Mouse (Mus musculus) intestine, embryonic 14.5 days (tissue): ENCODE data around the gene Eya3. TPM values are rescaled to one million over a fixed set of nuclear protein-coding genes. Genes with fewer than 3 reads are reported as not detected.
"Not testable (repeated sequence)": the region's sequence is repeated elsewhere in the genome, so short reads cannot be mapped to it uniquely, and the experiment has no call there.

ENCODE experiments used
- ATAC-seq: fragments of 200-750 bp; cut with Nextera tagmentation; replicated peaks from 2 replicates; pipeline ENCODE4 v1.8.0; 2017; ENCODE audit warnings: low read depth, moderate number of reproducible peaks, moderate TSS enrichment, moderate library complexity; ENCODE audit not compliant: low FRiP score, low TSS enrichment
- DNase-seq: peaks from one replicate; pipeline ENCODE4 v3.0.0-alpha.2; 2018; ENCODE audit warnings: low spot score
- H3K27ac ChIP-seq: fragments of 300-500 bp; sonication (generic); 2 replicates; pipeline ENCODE4 v1.5.1; 2014; ENCODE audit warnings: low read depth, mild to moderate bottlenecking, control low read depth
- H3K27me3 ChIP-seq: fragments of 300-500 bp; sonication (generic); replicated peaks from 2 replicates; pipeline ENCODE4 v1.6.1; 2014; ENCODE audit warnings: low read length, control low read depth; ENCODE audit not compliant: control insufficient read depth, insufficient read depth
- H3K36me3 ChIP-seq: fragments of 300-500 bp; sonication (generic); 2 replicates; pipeline ENCODE4 v1.6.1; 2014; ENCODE audit warnings: low read length, control low read depth; ENCODE audit not compliant: control insufficient read depth, insufficient read depth
- H3K4me1 ChIP-seq: fragments of 300-500 bp; sonication (generic); replicated peaks from 2 replicates; pipeline ENCODE4 v1.6.1; 2014; ENCODE audit warnings: low read length, control low read depth, mixed read lengths; ENCODE audit not compliant: control insufficient read depth, insufficient read depth
- H3K4me2 ChIP-seq: fragments of 300-500 bp; sonication (generic); 2 replicates; pipeline ENCODE4 v1.6.1; 2014; ENCODE audit warnings: low read length
- H3K4me3 ChIP-seq: fragments of 300-500 bp; sonication (generic); 2 replicates; pipeline ENCODE4 v1.5.1; 2014; ENCODE audit warnings: low read depth, low read length, control low read depth, mixed read lengths
- H3K9ac ChIP-seq: fragments of 300-500 bp; sonication (generic); 2 replicates; pipeline ENCODE4 v1.6.1; 2014; ENCODE audit warnings: mild to moderate bottlenecking, low read length
- H3K9me3 ChIP-seq: fragments of 300-500 bp; sonication (generic); 2 replicates; pipeline ENCODE4 v1.6.1; 2016; ENCODE audit warnings: low read length, control low read depth; ENCODE audit not compliant: control insufficient read depth
- WGBS: fragments of 180-500 bp; shearing (Covaris S2); extraction: QIAGEN DNeasy Blood & Tissue Kit; methylation state at CpG from one replicate; pipeline ENCODE4 v1.1.7; 2014; 5-methylcytosine and 5-hydroxymethylcytosine counted together
- polyA plus RNA-seq: library from polyadenylated mRNA; unstranded; fragments of >200 nt; fragmentation: Nextera tagmentation; extraction: Ambion mirVana; gene quantifications from 2 replicates; pipeline ENCODE4 v1.2.1, GENCODE M21; 2014

Gene Eya3
- polyA plus RNA-seq, 1 experiment from 2014 or later = 28.1 TPM

GRCm38 (mm10) chr4:132756974-132757373 lies 118.2 kb downstream of the Eya3 start, which contains the start of gene Smpdl3b:
Gene Smpdl3b, minus strand, starts transcription at chr4:132757252.
- DNase-seq = peak; percentile 79
- WGBS = 2% methylated on average over 22 of the region's 22 CpGs
- H3K27me3 ChIP-seq = peaks cover 4% of the 10 kb centered on the region; the same call in 1 of the 2 replicates
- no peaks in the 10 kb centered on the region for H3K4me1 ChIP-seq
- H3K27ac ChIP-seq = no peak within 1 kb of the TSS
- ATAC-seq = peak; percentile 71
- no peaks in the 10 kb centered on the region for H3K36me3 ChIP-seq
- H3K9ac ChIP-seq = peak within 1 kb of the TSS; percentile 38
- peak within 1 kb of the TSS; percentile 87 for H3K4me2 ChIP-seq
- H3K4me3 ChIP-seq = peak within 1 kb of the TSS; percentile 38
- no peaks in the 10 kb centered on the region for H3K9me3 ChIP-seq

- no peak overlapping the region for H3K4me3 ChIP-seq
- H3K36me3 ChIP-seq = no peaks in the 10 kb centered on the region
- no peaks in the 10 kb centered on the region for H3K4me1 ChIP-seq
- no peak overlapping the region for H3K27ac ChIP-seq
- DNase-seq (no peak), ATAC-seq (no peak)
- WGBS = 72% methylated on average over 7 of the region's 7 CpGs
- H3K9ac ChIP-seq = no peak overlapping the region
- H3K27me3 ChIP-seq = peaks cover 4% of the 10 kb centered on the region; the same call in 1 of the 2 replicates
- no peaks in the 10 kb centered on the region for H3K9me3 ChIP-seq
- H3K4me2 ChIP-seq = no peak overlapping the region
Observed at GRCm38 (mm10) chr4:132757633-132758351, 119.0 kb downstream of the Eya3 start.

DNA sequence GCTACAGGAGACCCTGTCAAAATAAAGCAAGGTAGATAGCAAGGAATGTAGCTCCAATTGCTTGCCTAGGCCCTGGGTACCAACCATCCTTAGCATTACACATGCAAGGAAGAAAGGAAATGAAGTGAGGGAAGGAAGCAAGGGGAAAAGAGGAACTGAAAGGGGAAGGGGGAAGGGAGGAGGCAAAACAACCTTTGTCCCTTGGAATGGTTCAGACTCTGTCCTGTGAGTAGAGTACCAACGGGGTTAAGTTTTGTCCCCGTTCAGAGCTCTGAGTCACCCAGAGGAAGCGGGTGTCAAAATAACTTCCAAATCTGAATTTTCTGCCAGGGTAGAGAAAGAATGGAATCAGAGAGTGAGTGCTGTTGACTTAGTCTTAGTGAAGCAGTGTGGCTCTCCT lies 121.5 kb downstream of the Eya3 start:
- Histone ChIP-seq H3K4me3 (no peak overlapping the region), H3K36me3 (no peaks in the 10 kb centered on the region), H3K27ac (no peak overlapping the region), H3K4me2 (no peak overlapping the region), H3K4me1 (no peaks in the 10 kb centered on the region), H3K27me3 (peaks cover 4% of the 10 kb centered on the region; the same call in 1 of the 2 replicates), H3K9me3 (no peaks in the 10 kb centered on the region), H3K9ac (no peak overlapping the region)
- no peak for ATAC-seq
- DNase-seq = no peak
- WGBS = 49% methylated on average over 3 of the region's 3 CpGs

- Histone ChIP-seq H3K9ac (no peak overlapping the region), H3K27ac (no peak overlapping the region)
- no peak for ATAC-seq
Observed at GRCm38 (mm10) chr4:132762602-132763001, 123.8 kb downstream of the Eya3 start.

DNA sequence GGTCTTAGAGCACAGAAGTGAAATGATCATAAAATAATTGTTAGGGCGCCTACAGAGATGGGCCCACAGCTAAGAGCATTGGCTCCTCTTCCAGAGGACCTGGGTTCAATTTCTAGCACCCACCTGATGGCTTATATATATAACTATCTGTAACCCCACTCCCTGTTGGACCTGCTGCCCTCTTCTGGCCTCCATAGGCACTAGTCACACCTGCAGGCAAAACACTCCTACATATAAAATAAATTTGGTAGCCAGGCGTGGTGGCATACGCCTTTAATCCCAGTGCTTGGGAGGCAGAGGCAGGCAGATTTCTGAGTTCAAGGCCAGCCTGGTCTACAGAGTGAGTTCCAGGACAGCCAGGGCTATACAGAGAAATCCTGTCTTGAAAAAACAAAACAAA lies 124.3 kb downstream of the Eya3 start:
- not testable (repeated sequence) for H3K4me2 ChIP-seq, H3K27ac ChIP-seq, H3K9ac ChIP-seq, DNase-seq, H3K4me1 ChIP-seq, H3K36me3 ChIP-seq, ATAC-seq, H3K4me3 ChIP-seq, H3K27me3 ChIP-seq, H3K9me3 ChIP-seq
- 85% methylated on average over 3 of the region's 3 CpGs for WGBS

More at GRCm38 (mm10) chr4:132762602-132763001, 123.8 kb downstream of the Eya3 start:
- no peak overlapping the region for H3K4me3 ChIP-seq
- no peak overlapping the region for H3K4me2 ChIP-seq
- H3K36me3 ChIP-seq = no peaks in the 10 kb centered on the region
- H3K27me3 ChIP-seq = 0 out of 2 replicates have a peak, but pooled peaks cover 4% of the 10 kb centered on the region
- H3K4me1 ChIP-seq = no peaks in the 10 kb centered on the region
- H3K9me3 ChIP-seq = no peaks in the 10 kb centered on the region
- WGBS = 64% methylated on average over 6 of the region's 6 CpGs
- no peak for DNase-seq

DNA sequence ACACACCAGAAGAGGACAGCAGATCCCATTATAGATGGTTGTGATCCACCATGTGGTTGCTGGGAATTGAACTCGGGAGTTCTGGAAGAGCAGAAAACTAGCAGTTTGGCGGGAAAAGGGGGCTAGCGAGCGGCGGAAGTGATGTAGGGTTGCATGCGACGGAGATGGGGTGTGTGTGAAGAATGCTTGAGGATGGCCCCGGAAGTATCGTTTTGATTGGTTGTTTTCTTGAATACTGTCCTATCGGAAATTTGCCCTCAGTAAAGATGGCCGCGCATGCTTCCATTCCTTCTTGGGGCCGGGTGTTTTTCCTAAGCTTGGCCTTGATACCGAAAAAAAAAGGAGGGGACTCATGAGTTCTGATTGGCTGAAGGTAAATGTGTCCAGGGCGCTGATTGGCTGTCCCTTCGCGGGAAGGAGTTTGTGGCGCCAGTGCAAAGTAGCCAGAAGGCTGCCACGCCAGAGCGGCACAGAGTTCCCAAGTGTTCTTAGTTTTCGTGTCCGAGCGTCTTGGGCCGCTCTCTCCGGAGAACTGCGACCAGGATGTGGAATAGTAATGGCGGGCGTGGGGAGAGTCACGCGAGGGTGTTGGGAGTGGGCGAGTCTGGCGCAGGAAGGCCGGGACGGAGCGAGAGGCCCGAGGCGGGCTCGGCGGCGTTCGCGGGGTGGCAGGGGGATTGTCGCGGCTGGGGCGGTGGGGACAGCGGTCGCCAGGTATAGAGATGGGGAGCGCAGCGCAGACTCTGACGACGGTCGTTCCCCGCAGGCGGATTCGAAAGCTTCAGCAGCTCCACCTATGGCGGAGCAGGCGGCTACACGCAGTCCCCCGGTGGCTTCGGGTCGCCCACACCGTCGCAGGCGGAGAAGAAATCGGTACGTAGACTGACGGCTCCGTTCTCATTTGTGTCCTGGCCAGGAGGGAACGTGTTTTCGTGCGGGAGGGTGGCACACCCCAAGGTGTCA lies 129.4 kb downstream of the Eya3 start, which contains the start of gene Rpa2:
Gene Rpa2 (plus strand): TSS at position 419 of the 963 bp plus-strand sequence.
- ATAC-seq = peak; percentile 95
- WGBS = under 1% methylated on average over 71 of the region's 71 CpGs
- H3K36me3 ChIP-seq = peaks cover 31% of the 10 kb centered on the region
- H3K4me2 ChIP-seq = peak within 1 kb of the TSS; percentile 70
- peak within 1 kb of the TSS; percentile 77 for H3K27ac ChIP-seq
- H3K27me3 ChIP-seq = no peaks in the 10 kb centered on the region
- H3K4me1 ChIP-seq = no peaks in the 10 kb centered on the region; the same call in 1 of the 2 replicates
- no peaks in the 10 kb centered on the region for H3K9me3 ChIP-seq
- peak; percentile 99 for DNase-seq
- peak within 1 kb of the TSS; percentile 83 for H3K4me3 ChIP-seq
- peak within 1 kb of the TSS; percentile 82 for H3K9ac ChIP-seq

DNA sequence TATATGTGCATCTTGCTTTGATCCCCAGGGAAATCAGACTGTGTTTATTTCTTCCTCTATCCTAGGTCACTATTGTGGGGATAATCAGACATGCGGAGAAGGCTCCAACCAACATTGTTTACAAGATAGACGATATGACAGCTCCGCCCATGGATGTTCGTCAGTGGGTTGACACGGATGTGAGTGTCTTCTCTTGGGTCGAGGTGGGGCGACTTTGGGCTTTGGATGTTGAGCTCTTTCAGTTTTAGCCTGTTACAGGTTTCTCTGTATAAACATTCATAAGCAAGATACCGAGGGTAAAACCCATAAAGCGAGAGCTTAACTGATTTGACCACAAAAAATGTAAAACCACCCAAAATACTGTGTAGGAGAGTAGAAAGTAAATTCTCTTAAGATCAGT lies 133.0 kb downstream of the Eya3 start:
- no peak for DNase-seq
- H3K36me3 ChIP-seq = peaks cover 67% of the 10 kb centered on the region

More for the DNA sequence above, 133.0 kb downstream of the Eya3 start:
- ATAC-seq = no peak
- Histone ChIP-seq H3K4me1 (no peaks in the 10 kb centered on the region; the same call in 1 of the 2 replicates), H3K9ac (no peak overlapping the region), H3K9me3 (no peaks in the 10 kb centered on the region), H3K27ac (no peak overlapping the region), H3K4me3 (no peak overlapping the region), H3K27me3 (no peaks in the 10 kb centered on the region), H3K4me2 (no peak overlapping the region)
- WGBS = 90% methylated on average over 9 of the region's 9 CpGs
